Mouse (Mus musculus) liver, postnatal 0 days (tissue): ENCODE data around the gene Kbtbd6.

Experiments used
- CTCF ChIP-seq: sonication (generic); IDR thresholded peaks from 2 replicates; pipeline ENCODE4 v1.5.1; 2016; ENCODE audit warnings: antibody characterized with exemption, low read depth
- EP300 ChIP-seq: IDR thresholded peaks from 2 replicates; pipeline ENCODE4 v1.6.1; 2016; ENCODE audit warnings: antibody characterized with exemption, low read depth, mild to moderate bottlenecking

DNA sequence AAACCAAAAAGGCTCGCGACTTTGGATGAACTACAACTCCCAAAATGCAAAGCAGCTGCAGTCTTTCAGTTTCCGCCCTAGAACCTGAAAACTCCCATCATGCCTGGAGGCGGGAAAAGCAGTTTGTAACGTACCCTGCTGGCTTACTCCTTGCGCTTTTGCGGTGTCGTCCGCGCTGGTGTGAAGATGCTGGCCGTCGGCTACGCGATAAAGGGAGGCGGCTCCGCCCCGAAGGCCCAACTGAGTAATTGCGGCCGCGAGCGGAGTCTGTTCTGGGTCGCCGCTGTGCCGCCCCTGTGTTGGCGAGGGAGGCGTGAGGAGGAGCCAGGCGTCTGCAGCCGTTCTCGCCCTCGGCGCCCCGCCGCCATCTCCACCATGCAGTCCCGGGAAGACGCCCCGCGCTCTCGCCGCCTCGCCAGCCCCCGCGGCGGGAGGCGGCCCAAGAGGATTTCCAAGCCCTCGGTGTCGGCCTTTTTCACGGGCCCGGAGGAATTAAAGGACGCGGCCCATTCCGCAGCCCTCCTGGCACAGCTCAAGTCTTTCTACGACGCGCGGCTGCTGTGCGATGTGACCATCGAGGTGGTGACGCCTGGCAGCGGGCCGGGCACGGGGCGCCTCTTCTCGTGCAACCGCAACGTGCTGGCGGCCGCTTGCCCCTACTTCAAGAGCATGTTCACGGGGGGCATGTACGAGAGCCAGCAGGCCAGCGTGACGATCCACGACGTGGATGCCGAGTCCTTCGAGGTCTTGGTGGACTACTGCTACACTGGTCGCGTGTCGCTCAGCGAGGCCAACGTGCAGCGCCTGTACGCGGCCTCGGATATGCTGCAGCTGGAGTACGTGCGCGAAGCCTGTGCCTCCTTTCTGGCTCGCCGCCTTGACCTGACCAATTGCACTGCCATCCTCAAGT is at the start of gene Kbtbd6:
- TF ChIP-seq CTCF (peak; percentile 22; the same call in 1 of the 2 replicates), EP300 (peak; percentile 57)
